Mouse (Mus musculus) left cerebral cortex, postnatal 10 days (tissue): Measurements from ENCODE around the gene Gm20736. TPM values are rescaled to one million over a fixed set of nuclear protein-coding genes. Genes with fewer than 3 reads are reported as not detected.
"Not testable (repeated sequence)": the region's sequence is repeated elsewhere in the genome, so short reads cannot be mapped to it uniquely, and the experiment has no call there.

Source experiments
- DNase-seq, 2 experiments: peaks; one replicate each; pipeline ENCODE4 v3.0.0; 2021 to 2022; ENCODE audit warnings: low spot score in 2 of 2, mixed read lengths in 1 of 2; ENCODE audit errors: extremely low spot score in 1 of 2
- intact Hi-C: fragments of 180-260 bp; cut with DNase I; formaldehyde crosslinking; loops from one replicate; pipeline ENCODE4 v1.15.1; 2025
- total RNA-seq, 2 experiments: library from RNA; stranded (reverse); gene quantifications; 2 replicates each; pipeline ENCODE4 v1.2.3; 2021

Gene Gm20736
- total RNA-seq: not detected

GRCm38 (mm10) chrY:65377390-65377789, at the start of gene Gm20736:
Gene Gm20736, plus strand, starts transcription at chrY:65377690.
- intact Hi-C loops: not testable (repeated sequence)

More at GRCm38 (mm10) chrY:65377390-65377789, at the start of gene Gm20736:
- not testable (repeated sequence) for DNase-seq

Other genes starting within 250 kb of the Gm20736 start
- gene Gm20924, start 170.2 kb upstream of the Gm20736 start, total RNA-seq: not detected